Mouse (Mus musculus): ENCODE results near the gene Tmem43.

The Tmem43 gene

DNA sequence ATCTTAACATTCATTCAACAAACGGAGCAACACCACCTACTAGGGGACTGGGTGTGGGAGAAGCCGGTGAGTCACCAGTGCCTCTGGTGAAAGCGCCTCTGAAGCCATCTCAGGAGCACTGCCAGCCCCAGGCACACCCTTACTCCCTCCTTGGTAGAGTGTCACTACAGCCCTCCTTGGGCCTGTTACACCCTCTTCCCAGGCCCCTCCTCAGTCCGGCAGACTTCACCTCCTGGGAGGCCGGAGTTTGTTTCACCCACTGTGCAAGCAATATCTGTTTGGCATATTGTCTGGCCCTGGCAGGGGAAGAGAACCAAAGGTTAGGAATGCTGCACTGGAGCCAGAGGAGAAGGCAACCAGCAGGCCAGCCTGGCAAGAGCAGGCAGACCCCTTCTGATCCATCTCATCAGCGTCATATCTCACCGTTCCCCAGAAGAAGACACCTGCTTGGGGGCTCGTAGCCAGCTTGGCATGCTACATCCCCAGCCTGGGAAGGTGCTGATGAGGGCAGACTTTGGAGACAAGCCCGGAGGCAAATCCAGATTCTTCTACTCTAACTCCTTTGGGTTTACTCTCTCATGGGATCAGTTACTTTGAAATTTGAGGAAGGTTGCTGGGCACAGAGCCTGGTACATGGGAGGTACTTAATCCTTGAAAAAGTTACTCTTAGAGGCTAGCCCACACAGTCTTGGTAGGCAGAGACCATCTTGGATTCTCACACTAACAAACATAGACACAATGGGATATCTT, 1.1 kb downstream of the Tmem43 start:
- TF ChIP-seq POU5F1 (IDR thresholded peaks at IDR 0.05; ENCODE audit: borderline replicate concordance, low read length) (no peak), NANOG (IDR thresholded peaks at IDR 0.05; ENCODE audit: borderline replicate concordance, low read length) (no peak), CTCF (conservative IDR thresholded peaks at IDR 0.05; ENCODE audit: low read length) (no peak)
- Histone ChIP-seq H3K36me3 (ENCODE audit: insufficient read depth, low read length) (peaks cover 71% of the 10 kb centered on the region), H3K4me3 (replicated peaks; ENCODE audit: low read length) (peak overlapping the region; percentile 97), H3K4me1 (replicated peaks; ENCODE audit: low read depth, low read length) (peaks cover 69% of the 10 kb centered on the region), H3K27me3 (ENCODE audit: insufficient read depth, low read length) (no peaks in the 10 kb centered on the region), H3K9me3 (ENCODE audit: low read length) (no peaks in the 10 kb centered on the region)

DNA sequence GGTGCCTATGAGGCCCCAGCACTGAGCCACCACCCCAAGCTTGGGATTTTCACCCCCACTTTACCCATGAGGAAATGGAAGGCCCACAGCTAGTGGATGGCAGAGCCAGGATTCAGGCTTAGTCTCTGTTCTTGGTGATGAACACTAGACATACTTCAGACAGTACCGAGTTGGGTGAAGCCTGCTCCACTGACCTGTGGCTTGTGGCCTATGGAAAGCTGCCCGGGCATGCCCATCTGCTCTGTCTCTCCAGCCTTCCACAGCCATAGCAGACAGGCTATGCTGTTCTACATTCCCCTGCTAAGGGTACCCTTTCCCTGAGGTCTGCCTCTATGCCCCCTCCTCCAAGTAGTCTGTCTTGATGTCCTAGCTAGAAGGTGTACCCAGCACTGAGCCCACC, 3.0 kb downstream of the Tmem43 start:
- Histone ChIP-seq H3K36me3 (ENCODE audit: insufficient read depth, low read length) (peaks cover 75% of the 10 kb centered on the region), H3K9me3 (ENCODE audit: low read length) (no peaks in the 10 kb centered on the region), H3K4me1 (replicated peaks; ENCODE audit: low read depth, low read length) (peaks cover 50% of the 10 kb centered on the region), H3K27me3 (ENCODE audit: insufficient read depth, low read length) (no peaks in the 10 kb centered on the region), H3K4me3 (replicated peaks; ENCODE audit: low read length) (no peak overlapping the region)
- no peak for TF ChIP-seq CTCF (conservative IDR thresholded peaks at IDR 0.05; ENCODE audit: low read length)
- TF ChIP-seq NANOG (IDR thresholded peaks at IDR 0.05; ENCODE audit: borderline replicate concordance, low read length), result no peak
- no peak for TF ChIP-seq POU5F1 (IDR thresholded peaks at IDR 0.05; ENCODE audit: borderline replicate concordance, low read length)

DNA sequence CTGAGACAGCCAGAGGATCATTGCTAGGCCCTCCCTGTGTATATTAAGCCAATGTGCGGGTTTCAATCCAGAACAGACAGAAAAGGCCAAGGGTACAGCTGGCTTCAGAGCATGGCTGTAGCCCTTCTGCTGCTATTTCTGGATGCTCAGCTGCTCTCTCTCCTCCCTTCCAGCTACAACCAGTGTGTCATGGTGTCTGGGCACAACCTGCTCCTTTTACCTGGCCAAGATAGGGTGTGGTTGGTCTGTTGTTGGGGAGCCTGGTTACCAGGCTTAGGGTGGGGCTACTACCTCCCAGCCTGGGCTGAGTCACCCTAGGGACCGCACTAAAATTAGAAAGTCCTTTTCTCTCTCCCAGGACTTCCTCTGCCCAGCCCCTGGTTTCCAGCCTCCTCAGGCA, 9.9 kb downstream of the Tmem43 start:
- Histone ChIP-seq H3K36me3 (ENCODE audit: insufficient read depth, low read length) (peaks cover 100% of the 10 kb centered on the region), H3K4me3 (replicated peaks; ENCODE audit: low read length) (no peak overlapping the region), H3K9me3 (ENCODE audit: low read length) (no peaks in the 10 kb centered on the region), H3K4me1 (replicated peaks; ENCODE audit: low read depth, low read length) (peaks cover 13% of the 10 kb centered on the region), H3K27me3 (ENCODE audit: insufficient read depth, low read length) (no peaks in the 10 kb centered on the region)
- no peak for TF ChIP-seq CTCF (conservative IDR thresholded peaks at IDR 0.05; ENCODE audit: low read length)

DNA sequence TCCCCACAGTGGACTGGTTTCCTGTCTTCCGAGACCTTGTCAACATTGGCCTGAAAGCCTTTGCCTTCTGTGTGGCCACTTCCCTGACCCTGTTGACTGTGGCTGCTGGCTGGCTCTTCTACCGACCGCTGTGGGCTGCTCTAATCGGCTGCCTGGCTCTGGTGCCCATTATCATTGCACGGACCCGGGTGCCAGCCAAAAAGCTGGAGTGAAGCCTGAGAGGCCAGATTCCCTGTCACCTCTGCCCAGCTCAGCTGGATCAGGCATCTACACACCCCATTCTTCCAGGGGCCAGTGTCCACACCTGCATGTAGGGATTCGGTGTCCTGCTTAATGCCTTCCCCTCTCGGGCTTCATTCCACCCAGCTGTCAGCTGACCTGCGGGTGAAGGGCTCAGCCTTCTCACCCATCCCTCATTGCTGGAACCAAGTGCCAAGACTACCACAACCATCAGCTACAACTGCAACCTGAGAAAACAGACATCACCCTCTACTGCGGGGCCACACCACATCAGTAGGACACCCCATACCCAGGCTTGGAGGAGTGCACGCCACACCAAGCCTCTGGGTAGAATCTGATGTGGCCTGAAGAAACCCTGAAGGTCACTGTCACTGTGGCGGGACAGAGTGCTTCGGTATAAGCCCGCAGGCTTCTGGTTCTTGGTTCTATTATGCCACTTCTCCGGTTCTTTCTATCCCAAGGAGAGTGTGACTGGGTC, 13.4 kb downstream of the Tmem43 start:
- H3K4me1 ChIP-seq (replicated peaks; ENCODE audit: low read depth, low read length), result peaks cover 18% of the 10 kb centered on the region
- H3K9me3 ChIP-seq (ENCODE audit: low read length), result no peaks in the 10 kb centered on the region
- no peaks in the 10 kb centered on the region for H3K27me3 ChIP-seq (ENCODE audit: insufficient read depth, low read length)
- no peak for TF ChIP-seq CTCF (conservative IDR thresholded peaks at IDR 0.05; ENCODE audit: low read length)
- no peak for TF ChIP-seq NANOG (IDR thresholded peaks at IDR 0.05; ENCODE audit: borderline replicate concordance, low read length)
- no peak for TF ChIP-seq POU5F1 (IDR thresholded peaks at IDR 0.05; ENCODE audit: borderline replicate concordance, low read length)
- no peak overlapping the region for H3K4me3 ChIP-seq (replicated peaks; ENCODE audit: low read length)
- peaks cover 99% of the 10 kb centered on the region for H3K36me3 ChIP-seq (ENCODE audit: insufficient read depth, low read length)

DNA sequence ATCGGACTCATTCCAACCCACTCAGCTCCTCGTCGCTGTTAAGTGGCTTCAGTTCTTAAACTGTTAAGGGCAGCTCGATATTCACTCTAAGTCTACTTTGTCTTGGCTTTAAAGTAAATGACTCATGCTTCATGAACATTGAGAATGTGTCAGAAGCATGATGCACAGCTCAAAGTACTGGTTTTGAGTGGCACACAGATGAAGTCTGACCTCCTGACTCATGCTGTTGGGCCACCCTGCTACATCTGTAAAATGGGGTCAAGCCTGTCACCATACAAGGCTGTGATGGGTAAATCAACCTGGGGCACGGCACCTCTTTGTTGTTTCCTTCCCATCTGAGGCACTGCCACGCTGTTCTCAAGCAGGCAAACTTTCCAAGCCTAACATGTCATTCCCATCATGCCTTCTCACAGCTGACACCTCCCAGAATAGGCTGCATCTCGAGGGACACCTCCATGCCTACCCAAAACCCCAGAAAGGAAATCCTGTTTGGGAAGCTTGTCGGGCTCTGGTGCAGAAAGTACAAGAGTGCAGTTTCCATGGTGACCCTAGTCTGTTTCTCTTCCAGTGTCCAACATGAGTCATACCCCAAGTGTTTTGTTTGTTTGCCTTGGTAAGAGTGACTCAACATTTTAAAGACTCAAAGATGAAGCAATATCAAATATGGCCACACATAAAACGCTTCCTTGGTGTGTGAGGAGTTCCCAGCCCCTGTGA, 15.2 kb downstream of the Tmem43 start:
- Histone ChIP-seq H3K4me1 (replicated peaks; ENCODE audit: low read depth, low read length) (peaks cover 18% of the 10 kb centered on the region), H3K27me3 (ENCODE audit: insufficient read depth, low read length) (no peaks in the 10 kb centered on the region)
- no peak for TF ChIP-seq POU5F1 (IDR thresholded peaks at IDR 0.05; ENCODE audit: borderline replicate concordance, low read length)
- no peak for TF ChIP-seq NANOG (IDR thresholded peaks at IDR 0.05; ENCODE audit: borderline replicate concordance, low read length)
- no peak for TF ChIP-seq CTCF (conservative IDR thresholded peaks at IDR 0.05; ENCODE audit: low read length)

DNA sequence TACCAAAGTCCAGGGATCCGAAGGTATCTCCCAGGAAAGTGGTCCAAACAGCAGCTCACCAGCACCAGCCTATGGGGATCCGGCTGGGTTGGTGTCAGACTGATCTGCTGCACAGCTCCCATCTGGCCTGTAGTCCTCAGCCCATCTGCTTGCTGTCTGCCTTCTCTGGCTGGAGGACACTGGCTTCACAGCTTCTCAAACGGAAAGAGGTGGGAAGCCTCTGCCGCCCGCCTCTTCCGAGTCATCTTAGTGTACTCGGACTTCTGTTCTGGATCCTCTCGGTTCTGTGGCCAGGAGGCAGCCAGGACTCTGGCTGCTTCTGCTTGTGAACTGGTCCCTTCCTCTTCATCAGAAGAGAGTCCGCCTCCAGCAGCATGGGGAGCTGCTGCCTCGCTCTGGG, 16.4 kb downstream of the Tmem43 start:
- H3K4me1 ChIP-seq (replicated peaks; ENCODE audit: low read depth, low read length), result peaks cover 18% of the 10 kb centered on the region
- peaks cover 96% of the 10 kb centered on the region for H3K36me3 ChIP-seq (ENCODE audit: insufficient read depth, low read length)
- H3K4me3 ChIP-seq (replicated peaks; ENCODE audit: low read length), result no peak overlapping the region
- H3K9me3 ChIP-seq (ENCODE audit: low read length), result no peaks in the 10 kb centered on the region
- TF ChIP-seq CTCF (conservative IDR thresholded peaks at IDR 0.05; ENCODE audit: low read length) (no peak), POU5F1 (IDR thresholded peaks at IDR 0.05; ENCODE audit: borderline replicate concordance, low read length) (no peak), NANOG (IDR thresholded peaks at IDR 0.05; ENCODE audit: borderline replicate concordance, low read length) (no peak)
- no peaks in the 10 kb centered on the region for H3K27me3 ChIP-seq (ENCODE audit: insufficient read depth, low read length)

More for the DNA sequence above, 15.2 kb downstream of the Tmem43 start:
- Histone ChIP-seq H3K36me3 (ENCODE audit: insufficient read depth, low read length) (peaks cover 99% of the 10 kb centered on the region), H3K4me3 (replicated peaks; ENCODE audit: low read length) (no peak overlapping the region), H3K9me3 (ENCODE audit: low read length) (no peaks in the 10 kb centered on the region)

DNA sequence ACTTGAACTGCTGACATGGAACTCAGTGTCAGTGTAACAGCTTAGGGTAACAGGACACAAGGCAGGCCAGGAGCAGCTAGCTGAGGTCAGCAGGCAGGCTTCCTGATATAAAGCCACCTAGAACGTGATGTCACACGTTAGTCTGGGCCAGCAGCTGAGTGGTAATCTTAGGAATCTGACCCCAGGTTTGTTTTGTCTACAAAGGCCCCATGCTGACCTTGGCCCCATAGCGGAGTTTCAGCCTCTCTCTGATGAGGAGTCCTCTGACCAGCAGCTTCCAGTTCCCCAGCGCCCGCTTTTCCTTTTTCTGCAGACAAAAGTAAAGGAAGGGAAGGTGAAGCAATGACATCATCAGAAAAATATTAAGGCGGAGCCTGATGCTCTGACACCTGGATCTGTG, 17.5 kb downstream of the Tmem43 start:
- TF ChIP-seq CTCF (conservative IDR thresholded peaks at IDR 0.05; ENCODE audit: low read length) (no peak), NANOG (IDR thresholded peaks at IDR 0.05; ENCODE audit: borderline replicate concordance, low read length) (no peak), POU5F1 (IDR thresholded peaks at IDR 0.05; ENCODE audit: borderline replicate concordance, low read length) (no peak)
- H3K4me3 ChIP-seq (replicated peaks; ENCODE audit: low read length), result no peak overlapping the region
- no peaks in the 10 kb centered on the region for H3K27me3 ChIP-seq (ENCODE audit: insufficient read depth, low read length)

DNA sequence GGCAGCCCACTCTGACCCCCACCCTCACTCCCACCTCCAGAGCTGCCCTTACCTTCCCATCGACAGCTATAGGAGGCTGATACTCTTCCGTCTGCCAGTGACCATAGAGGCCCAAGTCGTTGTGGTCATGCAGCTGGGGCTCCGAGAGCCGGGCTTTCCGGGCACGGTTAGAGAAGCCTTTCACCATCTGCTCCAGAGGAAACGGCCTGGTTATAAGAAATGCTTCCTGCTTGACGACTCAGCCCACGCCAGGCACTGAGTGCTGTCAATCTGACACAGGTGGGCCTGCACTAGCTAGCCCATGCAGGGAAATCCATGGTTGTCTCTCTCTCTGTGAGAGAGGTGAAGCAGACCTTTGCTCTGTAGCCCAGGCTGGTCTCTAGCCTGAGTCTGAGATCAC, 19.6 kb downstream of the Tmem43 start:
- no peaks in the 10 kb centered on the region for H3K9me3 ChIP-seq (ENCODE audit: low read length)
- no peak for TF ChIP-seq NANOG (IDR thresholded peaks at IDR 0.05; ENCODE audit: borderline replicate concordance, low read length)
- TF ChIP-seq POU5F1 (IDR thresholded peaks at IDR 0.05; ENCODE audit: borderline replicate concordance, low read length), result no peak
- no peak for TF ChIP-seq CTCF (conservative IDR thresholded peaks at IDR 0.05; ENCODE audit: low read length)
- H3K4me3 ChIP-seq (replicated peaks; ENCODE audit: low read length), result no peak overlapping the region
- H3K36me3 ChIP-seq (ENCODE audit: insufficient read depth, low read length), result peaks cover 90% of the 10 kb centered on the region
- H3K4me1 ChIP-seq (replicated peaks; ENCODE audit: low read depth, low read length), result peaks cover 19% of the 10 kb centered on the region
- H3K27me3 ChIP-seq (ENCODE audit: insufficient read depth, low read length), result no peaks in the 10 kb centered on the region

More for the DNA sequence above, 17.5 kb downstream of the Tmem43 start:
- peaks cover 20% of the 10 kb centered on the region for H3K4me1 ChIP-seq (replicated peaks; ENCODE audit: low read depth, low read length)
- H3K9me3 ChIP-seq (ENCODE audit: low read length), result no peaks in the 10 kb centered on the region
- H3K36me3 ChIP-seq (ENCODE audit: insufficient read depth, low read length), result peaks cover 90% of the 10 kb centered on the region
